Mouse (Mus musculus) stomach, postnatal 0 days (tissue): ENCODE data around the gene Pex16. TPM values are rescaled to one million over a fixed set of nuclear protein-coding genes. Genes with fewer than 3 reads are reported as not detected.

Experiments
- ATAC-seq: fragments of 200-750 bp; cut with Nextera tagmentation; 2 replicates; pipeline ENCODE4 v1.8.0; 2017; ENCODE audit not compliant: low FRiP score, low TSS enrichment
- DNase-seq: peaks from one replicate; pipeline ENCODE4 v3.0.0-alpha.2; 2016; ENCODE audit warnings: low spot score
- H3K27ac ChIP-seq: fragments of 300-500 bp; sonication (generic); replicated peaks from 2 replicates; pipeline ENCODE4 v1.5.1; 2014; ENCODE audit warnings: mild to moderate bottlenecking, control low read depth
- H3K27me3 ChIP-seq: fragments of 300-500 bp; sonication (generic); 2 replicates; pipeline ENCODE4 v1.6.1; 2014; ENCODE audit warnings: low read length; ENCODE audit not compliant: control insufficient read depth, insufficient read depth
- H3K36me3 ChIP-seq: fragments of 300-500 bp; sonication (generic); 2 replicates; pipeline ENCODE4 v1.6.1; 2014; ENCODE audit warnings: low read length, mixed read lengths; ENCODE audit not compliant: control insufficient read depth, insufficient read depth
- H3K4me1 ChIP-seq: fragments of 300-500 bp; sonication (generic); replicated peaks from 2 replicates; pipeline ENCODE4 v1.6.1; 2014; ENCODE audit warnings: antibody characterized with exemption; ENCODE audit not compliant: control insufficient read depth, insufficient read depth
- H3K4me2 ChIP-seq: fragments of 300-500 bp; sonication (generic); replicated peaks from 2 replicates; pipeline ENCODE4 v1.6.1; 2014; ENCODE audit warnings: low read depth, mild to moderate bottlenecking, control low read depth, moderate library complexity
- H3K4me3 ChIP-seq: fragments of 300-500 bp; sonication (generic); 2 replicates; pipeline ENCODE4 v1.5.1; 2014; ENCODE audit warnings: low read depth, low read length, control low read depth
- H3K9ac ChIP-seq: fragments of 300-500 bp; sonication (generic); 2 replicates; pipeline ENCODE4 v1.6.1; 2014; ENCODE audit warnings: mild to moderate bottlenecking, low read length, control low read depth, mixed read lengths
- H3K9me3 ChIP-seq: fragments of 300-500 bp; sonication (generic); 2 replicates; pipeline ENCODE4 v1.6.1; 2016; ENCODE audit warnings: low read length; ENCODE audit not compliant: control insufficient read depth
- CTCF ChIP-seq: IDR thresholded peaks from 2 replicates; pipeline ENCODE4 v1.5.1; 2016; ENCODE audit warnings: antibody characterized with exemption, low read depth, mild to moderate bottlenecking, moderate library complexity
- EP300 ChIP-seq: optimal IDR thresholded peaks from 2 replicates; pipeline ENCODE3; 2016; ENCODE audit warnings: antibody characterized with exemption
- WGBS: fragments of 180-500 bp; shearing (Covaris S2); extraction: QIAGEN DNeasy Blood & Tissue Kit; methylation state at CpG from one replicate; pipeline ENCODE4 v1.1.7; 2014; 5-methylcytosine and 5-hydroxymethylcytosine counted together
- polyA plus RNA-seq: library from polyadenylated mRNA; unstranded; fragments of >200 nt; fragmentation: Nextera tagmentation; extraction: Ambion mirVana; gene quantifications from 2 replicates; pipeline ENCODE4 v1.2.1, GENCODE M21; 2015

Gene Pex16
- polyA plus RNA-seq, 1 experiment from 2014 or later: 33.5 TPM

- Histone ChIP-seq H3K27ac (peak overlapping the region; percentile 93), H3K9me3 (no peaks in the 10 kb centered on the region), H3K4me1 (peaks cover 29% of the 10 kb centered on the region), H3K4me3 (no peak overlapping the region), H3K9ac (no peak overlapping the region), H3K36me3 (peaks cover 29% of the 10 kb centered on the region), H3K27me3 (no peaks in the 10 kb centered on the region), H3K4me2 (0 out of 2 replicates have a peak overlapping the region, but pooled peaks have one; percentile 14)
- 46% methylated on average over 9 of the region's 9 CpGs for WGBS
- TF ChIP-seq CTCF: peak; percentile 38
- TF ChIP-seq EP300: no peak
- peak; percentile 76 for ATAC-seq
- DNase-seq: peak; percentile 95
Measured at GRCm38 (mm10) chr2:92423702-92424461, 49.4 kb downstream of the Pex16 start.

- Histone ChIP-seq H3K27ac (peak overlapping the region; percentile 93), H3K9ac (peak overlapping the region; percentile 35; the same call in 1 of the 2 replicates), H3K4me1 (peaks cover 32% of the 10 kb centered on the region), H3K4me2 (peak overlapping the region; percentile 14; the same call in 1 of the 2 replicates), H3K36me3 (peaks cover 26% of the 10 kb centered on the region), H3K9me3 (no peaks in the 10 kb centered on the region), H3K4me3 (no peak overlapping the region), H3K27me3 (no peaks in the 10 kb centered on the region)
- 55% methylated on average over 9 of the region's 9 CpGs for WGBS
- TF ChIP-seq CTCF (no peak), EP300 (no peak)
- DNase-seq: peak; percentile 61
- ATAC-seq: peak; percentile 54
Measured at GRCm38 (mm10) chr2:92424462-92425308, 50.2 kb downstream of the Pex16 start.

- Histone ChIP-seq H3K36me3 (peaks cover 22% of the 10 kb centered on the region), H3K9me3 (no peaks in the 10 kb centered on the region), H3K4me1 (peaks cover 37% of the 10 kb centered on the region), H3K4me3 (no peak overlapping the region), H3K9ac (no peak overlapping the region), H3K4me2 (no peak overlapping the region), H3K27ac (peak overlapping the region; percentile 93), H3K27me3 (no peaks in the 10 kb centered on the region)
- 68% methylated on average over 4 of the region's 4 CpGs for WGBS
- DNase-seq: no peak
- TF ChIP-seq EP300 (no peak), CTCF (no peak)
- ATAC-seq: no peak
Measured at GRCm38 (mm10) chr2:92425366-92425765, 50.9 kb downstream of the Pex16 start.

- Histone ChIP-seq H3K9me3 (no peaks in the 10 kb centered on the region), H3K36me3 (peaks cover 14% of the 10 kb centered on the region), H3K4me2 (no peak overlapping the region), H3K27ac (peak overlapping the region; percentile 93), H3K27me3 (no peaks in the 10 kb centered on the region), H3K4me1 (peaks cover 40% of the 10 kb centered on the region), H3K4me3 (no peak overlapping the region), H3K9ac (peak overlapping the region; percentile 47; the same call in 1 of the 2 replicates)
- TF ChIP-seq CTCF (no peak), EP300 (no peak)
- ATAC-seq (no peak), DNase-seq (no peak)
- WGBS: 28% methylated on average over 3 of the region's 3 CpGs
Measured at GRCm38 (mm10) chr2:92426426-92426825, 52.0 kb downstream of the Pex16 start.

GRCm38 (mm10) chr2:92427882-92428281 lies 53.4 kb downstream of the Pex16 start:
- Histone ChIP-seq H3K9me3 (no peaks in the 10 kb centered on the region), H3K9ac (peak overlapping the region; percentile 51; the same call in 1 of the 2 replicates), H3K4me2 (peak overlapping the region; percentile 29; the same call in 1 of the 2 replicates), H3K27me3 (no peaks in the 10 kb centered on the region), H3K4me3 (no peak overlapping the region), H3K4me1 (peaks cover 50% of the 10 kb centered on the region), H3K36me3 (peaks cover 6% of the 10 kb centered on the region), H3K27ac (peak overlapping the region; percentile 93)
- TF ChIP-seq EP300: peak; percentile 37
- peak; percentile 28; the same call in 1 of the 2 replicates for TF ChIP-seq CTCF
- ATAC-seq: peak; percentile 86
- DNase-seq: peak; percentile 93
- WGBS: 18% methylated on average over 6 of the region's 6 CpGs
